Mouse (Mus musculus) CH12.LX (cell line): ENCODE results near the gene Ppp1r3c.

Experiments used
- CTCF ChIP-seq, 2 experiments: IDR thresholded peaks in 1 of 2; conservative IDR thresholded peaks in 1 of 2; 2 replicates each; pipeline ENCODE4 v1.5.1; 2011 to 2012; ENCODE audit warnings: low read depth in 2 of 2, low read length in 2 of 2, improper control_type of control experiment in 1 of 2, inconsistent platforms in 1 of 2, mild to moderate bottlenecking in 1 of 2, moderate library complexity in 1 of 2
- ELF1 ChIP-seq: IDR thresholded peaks from 2 replicates; pipeline ENCODE4 v1.6.1; 2014; ENCODE audit warnings: low read depth, mild to moderate bottlenecking, inconsistent platforms, low read length, improper control_type of control experiment
- EP300 ChIP-seq: IDR thresholded peaks from 2 replicates; pipeline ENCODE4 v1.6.1; 2011; ENCODE audit warnings: low read length, improper control_type of control experiment
- GABPA ChIP-seq: IDR thresholded peaks from 2 replicates; pipeline ENCODE4 v1.6.1; 2012; ENCODE audit warnings: low read depth, low read length, improper control_type of control experiment, inconsistent platforms; ENCODE audit not compliant: insufficient replicate concordance
- HCFC1 ChIP-seq: IDR thresholded peaks from 2 replicates; pipeline ENCODE4 v1.6.1; 2012; ENCODE audit warnings: low read depth, mild to moderate bottlenecking, inconsistent platforms, low read length, improper control_type of control experiment
- JUND ChIP-seq: conservative IDR thresholded peaks from 2 replicates; pipeline ENCODE4 v1.6.1; 2011; ENCODE audit warnings: low read depth, low read length, improper control_type of control experiment
- MAZ ChIP-seq: IDR thresholded peaks from 2 replicates; pipeline ENCODE4 v1.6.1; 2012; ENCODE audit warnings: low read depth, mild to moderate bottlenecking, inconsistent platforms, low read length, improper control_type of control experiment, moderate library complexity
- MYC ChIP-seq: IDR thresholded peaks from 2 replicates; pipeline ENCODE4 v1.6.1; 2011; ENCODE audit warnings: low read depth, mild to moderate bottlenecking, improper control_type of control experiment, low read length
- POLR2A ChIP-seq: IDR thresholded peaks from 2 replicates; pipeline ENCODE4 v1.6.1; 2011; ENCODE audit warnings: low read depth, mild to moderate bottlenecking, improper control_type of control experiment, low read length
- RCOR1 ChIP-seq: conservative IDR thresholded peaks from 2 replicates; pipeline ENCODE4 v1.6.1; 2012; ENCODE audit warnings: low read depth, mild to moderate bottlenecking, inconsistent platforms, low read length, improper control_type of control experiment
- SMC3 ChIP-seq: IDR thresholded peaks from 2 replicates; pipeline ENCODE4 v1.6.1; 2011; ENCODE audit warnings: low read depth, low read length, improper control_type of control experiment
- TCF12 ChIP-seq: IDR thresholded peaks from 2 replicates; pipeline ENCODE4 v1.6.1; 2014; ENCODE audit warnings: low read depth, mild to moderate bottlenecking, inconsistent platforms, low read length, improper control_type of control experiment

DNA sequence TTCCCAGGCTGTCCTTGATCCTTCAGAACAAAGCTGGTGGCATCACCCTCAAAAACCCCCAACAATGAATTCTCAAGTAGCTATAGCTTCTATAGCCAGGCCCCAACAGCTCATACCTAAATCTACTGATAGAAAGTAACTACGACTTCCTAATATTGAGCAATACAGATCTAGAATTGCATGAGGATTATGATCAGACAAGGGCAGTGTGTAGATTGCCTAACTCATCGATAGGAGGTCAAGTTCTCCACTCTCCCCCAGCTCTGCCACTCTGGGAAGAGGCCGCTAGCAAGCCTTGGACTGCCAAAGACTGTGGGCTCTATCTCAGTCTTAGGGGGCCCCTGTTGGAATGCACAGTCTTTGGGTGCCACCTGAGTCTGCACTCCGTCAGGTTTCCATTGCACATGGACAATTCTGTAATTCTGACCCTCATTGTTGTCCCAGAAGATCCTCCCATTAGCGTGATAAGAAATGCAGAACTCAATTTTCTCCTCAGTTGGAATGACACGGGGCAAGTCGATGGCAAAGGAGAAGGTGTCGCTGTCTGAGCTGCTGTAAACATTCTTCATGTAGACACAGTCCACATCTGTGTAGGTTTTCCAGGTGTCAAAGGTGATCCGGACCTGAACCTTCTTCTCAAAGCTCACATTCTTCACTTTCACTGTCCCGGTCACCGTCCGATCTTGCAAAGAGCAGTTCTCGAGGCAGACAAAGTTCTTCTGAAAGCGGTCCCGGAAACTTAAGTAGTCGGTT lies 3.1 kb downstream of the Ppp1r3c start:
- no peak for TF ChIP-seq RCOR1
- TF ChIP-seq JUND = no peak
- TF ChIP-seq POLR2A = no peak
- TF ChIP-seq HCFC1 = no peak
- no peak for TF ChIP-seq CTCF (conservative IDR thresholded peaks at IDR 0.05 in 1 of 2, IDR thresholded peaks at IDR 0.05 in 1 of 2; ENCODE audit: low read depth in 2 of 2, low read length in 2 of 2)
- TF ChIP-seq SMC3 = no peak
- TF ChIP-seq MYC = no peak
- no peak for TF ChIP-seq TCF12
- no peak for TF ChIP-seq MAZ
- no peak for TF ChIP-seq ELF1
- TF ChIP-seq GABPA = no peak
- TF ChIP-seq EP300 = no peak
